Mouse (Mus musculus) frontal cortex, adult 2 months (tissue): ENCODE measurements around the gene Ifnar1. TPM values are rescaled to one million over a fixed set of nuclear protein-coding genes. Genes with fewer than 3 reads are reported as not detected.

Experiments
- polyA plus RNA-seq: library from polyadenylated mRNA; depleted of rRNA; stranded (reverse); fragments of >200 nt; gene quantifications from 2 replicates; pipeline ENCODE4 v1.2.3, GENCODE M21; 2012; rRNA removed

The Ifnar1 gene
- polyA plus RNA-seq, 1 experiment: 37.8 TPM

Other genes with a start within 250 kb of the Ifnar1 start
- gene Olig1, start 215.5 kb upstream of the Ifnar1 start, polyA plus RNA-seq: 163 and 191 TPM in 2 replicates
- 33.8 and 36.4 TPM in 2 replicates for gene Ifnar2, start 112.5 kb upstream of the Ifnar1 start, polyA plus RNA-seq
- not detected in 2 replicates for gene Gm21970, start 93.5 kb upstream of the Ifnar1 start, polyA plus RNA-seq
- 11.1 and 14.8 TPM in 2 replicates for gene Il10rb, start 79.1 kb upstream of the Ifnar1 start, polyA plus RNA-seq
- 18.0 and 27.4 TPM in 2 replicates for gene Ifngr2, start 61.8 kb downstream of the Ifnar1 start, polyA plus RNA-seq
- 92.5 and 96.4 TPM in 2 replicates for gene Tmem50b, start 112.6 kb downstream of the Ifnar1 start, polyA plus RNA-seq
- 6.4 and 6.6 TPM in 2 replicates for gene Dnajc28, start 133.8 kb downstream of the Ifnar1 start, polyA plus RNA-seq
- gene Gart, start 161.7 kb downstream of the Ifnar1 start, polyA plus RNA-seq: 32.0 and 35.5 TPM in 2 replicates
- 367 and 426 TPM in 2 replicates for gene Son, start 162.3 kb downstream of the Ifnar1 start, polyA plus RNA-seq
- gene Donson, start 203.5 kb downstream of the Ifnar1 start, polyA plus RNA-seq: 28.6 and 30.5 TPM in 2 replicates
- gene Cryzl1, start 243.7 kb downstream of the Ifnar1 start, polyA plus RNA-seq: 107 and 121 TPM in 2 replicates
- 76.0 and 78.5 TPM in 2 replicates for gene Itsn1, start 244.0 kb downstream of the Ifnar1 start, polyA plus RNA-seq